Mouse (Mus musculus) cerebellum, adult 18-20 months (tissue): ENCODE results near the gene Uba52.

Experiments used
- DNase-seq, 2 experiments: peaks; one replicate each; pipeline ENCODE4 v3.0.0; 2021

The Uba52 gene

DNA sequence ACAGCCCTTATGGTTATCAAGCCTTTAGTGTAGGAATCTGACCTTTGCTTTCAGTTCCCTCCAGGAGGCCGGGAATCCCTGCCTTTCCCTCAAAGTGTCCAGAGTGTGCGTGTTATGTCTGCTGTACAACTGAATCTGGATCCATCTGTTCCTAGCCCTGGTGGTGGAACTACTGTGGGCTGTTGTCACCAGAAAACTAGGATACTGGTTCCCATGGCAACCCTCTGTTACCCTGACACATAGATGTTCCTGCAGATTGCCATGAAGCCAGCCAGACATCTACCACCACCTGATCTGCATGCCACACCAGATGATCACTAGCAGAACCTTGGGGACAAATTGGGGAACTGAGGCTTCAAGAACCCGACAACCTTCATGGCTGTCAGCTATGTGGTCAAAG lies 28.7 kb downstream of the Uba52 start:
- no peak for DNase-seq

DNA sequence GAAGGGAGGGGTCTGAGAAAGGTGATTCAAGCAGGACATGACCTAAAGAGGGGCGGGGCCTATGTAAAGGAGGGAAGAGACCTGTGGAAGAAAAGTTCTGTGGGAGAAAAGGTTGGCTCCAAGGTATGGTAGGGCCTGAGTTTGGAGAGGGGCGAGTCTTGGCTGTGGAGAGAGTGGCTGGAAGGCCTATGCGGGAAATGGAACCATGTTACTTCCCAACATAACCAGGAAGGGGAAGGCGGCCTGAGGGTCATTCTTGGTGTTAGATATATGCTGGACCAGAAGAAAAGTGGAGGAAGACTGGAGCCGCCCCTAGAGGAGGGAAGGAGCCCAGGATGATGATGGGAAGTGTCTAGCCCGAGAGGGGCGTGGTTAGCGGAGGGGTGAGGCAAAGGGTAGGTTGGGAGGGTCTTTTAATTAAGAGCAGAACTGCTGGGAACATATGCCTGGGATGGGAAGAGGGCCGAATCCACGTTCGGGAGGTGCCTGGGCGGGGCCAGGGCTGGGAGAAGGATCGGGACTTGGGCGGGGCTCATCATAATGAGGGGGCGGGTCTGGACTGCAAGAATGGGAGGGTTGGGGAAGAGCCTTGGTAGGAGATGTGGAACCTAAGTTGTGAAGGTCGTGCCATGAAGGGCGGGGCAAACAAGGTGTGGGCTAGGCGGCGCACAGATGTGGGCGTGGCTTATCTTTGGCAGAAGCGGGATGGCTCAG lies 33.2 kb downstream of the Uba52 start:
- DNase-seq, result peak in 1 of 2 experiments; percentile 46

DNA sequence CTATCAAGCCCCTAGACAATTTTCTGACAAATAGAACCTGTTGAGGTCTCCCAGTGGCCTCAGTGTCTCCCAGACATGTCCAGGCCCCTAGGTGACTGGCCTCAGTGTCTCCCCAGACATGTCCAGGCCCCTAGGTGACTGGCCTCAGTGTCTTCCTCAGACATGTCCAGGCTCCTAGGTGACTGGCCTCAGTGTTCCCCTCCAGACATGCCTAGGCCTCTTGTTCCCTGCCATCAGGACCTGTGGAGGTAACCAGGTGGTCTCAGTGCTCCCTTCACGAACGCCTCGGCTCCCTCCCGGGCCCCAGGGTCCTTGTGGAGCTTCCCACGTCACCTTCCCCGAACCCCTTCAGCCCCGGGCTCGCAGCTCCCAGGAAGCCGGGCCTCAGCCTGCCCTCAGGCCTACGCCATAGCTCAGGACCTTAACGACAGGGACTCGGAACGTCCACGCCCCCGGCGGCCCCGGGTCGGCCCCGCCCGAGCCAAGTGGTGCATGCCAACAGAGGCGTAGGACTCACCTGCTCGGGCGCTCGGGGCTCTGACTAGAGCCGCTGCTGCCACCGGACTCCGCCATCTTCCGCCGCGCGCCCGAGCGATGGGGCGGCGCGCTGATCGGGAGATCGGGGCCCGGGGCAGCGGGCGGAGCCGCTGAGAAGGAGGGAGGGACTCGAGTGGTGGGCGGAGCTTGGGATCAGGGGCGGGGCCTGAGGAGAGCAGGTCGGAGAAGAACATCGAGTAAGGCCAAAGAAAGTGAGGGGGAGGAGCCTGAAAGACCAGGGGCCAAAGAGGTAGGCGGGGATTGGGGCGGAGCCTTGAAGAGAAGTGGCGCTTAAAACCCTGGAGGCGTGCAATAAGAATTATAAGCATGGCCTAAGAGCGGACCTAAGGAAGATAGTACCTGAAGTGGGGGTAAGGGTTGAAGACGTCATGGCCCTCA lies 34.0 kb downstream of the Uba52 start, which contains the start of gene Klhl26:
Gene Klhl26, minus strand, starts transcription at position 636 of the 936 bp plus-strand sequence.
- DNase-seq, result peak; percentile 97 to 98

DNA sequence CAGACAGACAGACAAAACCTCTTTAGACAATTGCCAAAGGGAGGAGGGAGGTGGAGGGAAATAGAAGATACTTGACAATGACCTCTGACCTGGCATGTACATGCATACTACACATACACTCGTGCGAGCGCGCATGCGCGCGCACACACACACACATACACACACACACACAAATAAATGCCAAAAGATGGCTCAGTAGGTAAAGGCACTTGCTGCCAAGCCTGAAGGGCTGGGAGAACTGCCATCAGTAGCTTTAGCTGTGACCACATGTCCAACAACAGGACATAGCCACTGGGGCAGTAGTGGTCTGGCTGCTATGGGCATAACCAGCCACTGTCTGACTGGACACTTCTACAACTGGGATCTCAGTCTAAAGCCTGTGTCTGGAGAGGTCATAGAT lies 38.7 kb downstream of the Uba52 start:
- peak; percentile 65 to 66 for DNase-seq

DNA sequence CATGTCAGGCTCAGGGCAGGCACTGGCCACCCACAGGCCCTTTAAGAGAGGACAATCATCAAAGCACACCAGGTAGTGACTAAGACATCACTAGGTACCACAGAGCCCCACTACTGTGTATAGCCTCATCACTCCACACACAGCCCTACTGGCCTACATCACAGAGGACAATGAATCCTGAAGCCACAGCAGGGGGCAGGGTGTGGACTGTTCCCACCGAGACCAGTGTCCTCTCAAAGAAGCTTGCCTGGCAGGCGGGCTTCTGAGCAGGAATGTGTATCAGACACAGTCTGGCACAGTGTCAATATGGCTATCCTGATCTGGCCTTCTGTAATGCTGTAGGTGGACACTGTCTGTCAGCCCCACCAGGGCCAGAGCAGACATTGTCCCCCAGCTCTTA lies 40.7 kb downstream of the Uba52 start:
- no peak for DNase-seq

DNA sequence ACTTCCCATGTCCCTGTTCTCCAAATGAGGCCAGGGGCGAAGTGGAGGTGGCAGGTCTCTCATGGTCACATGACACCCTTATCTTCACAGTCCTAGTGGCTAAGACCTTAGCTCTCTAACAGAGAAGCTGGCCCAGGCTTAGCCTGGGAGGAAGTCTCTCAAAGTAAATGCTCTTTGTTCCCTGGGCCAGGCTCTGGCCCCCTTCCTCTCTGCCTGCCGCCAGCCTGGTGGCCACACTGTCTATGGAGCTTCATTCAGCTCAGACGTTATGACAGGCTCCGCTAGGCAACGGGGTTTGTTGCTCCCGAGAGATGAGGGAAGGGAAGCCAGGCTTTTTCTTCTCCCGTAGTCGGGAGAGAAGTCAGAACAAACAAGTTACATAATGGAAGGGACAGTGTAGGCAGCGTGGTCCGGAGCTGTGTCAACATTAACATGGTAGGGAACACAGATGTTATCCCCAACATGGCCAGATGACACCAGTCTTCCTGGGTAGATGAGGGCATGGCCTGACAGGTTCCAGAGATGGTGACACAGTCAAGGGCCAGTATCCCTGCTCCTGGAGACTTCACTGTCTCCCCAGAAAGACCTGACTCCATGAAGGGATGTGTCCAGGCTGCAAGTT lies 41.2 kb downstream of the Uba52 start:
- DNase-seq, result no peak

DNA sequence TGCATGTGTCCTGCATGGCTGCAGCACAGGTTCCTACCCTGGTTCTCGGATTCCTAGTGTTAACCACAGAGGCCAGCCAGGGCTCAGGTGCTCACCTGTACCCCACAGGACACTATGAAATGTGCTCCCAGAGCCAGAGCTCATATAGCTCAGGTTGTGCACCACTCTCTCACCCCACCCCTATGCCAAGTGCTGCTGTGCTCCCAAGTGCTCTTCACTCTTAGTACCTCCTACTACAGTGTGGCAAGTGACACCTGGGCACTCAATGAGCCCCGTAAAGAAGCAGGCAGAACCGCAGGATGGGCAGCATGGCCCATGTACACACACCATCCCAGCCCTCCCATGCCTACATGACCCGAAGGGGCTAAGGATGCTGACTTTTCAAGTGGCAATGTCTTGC lies 41.9 kb downstream of the Uba52 start:
- no peak for DNase-seq

DNA sequence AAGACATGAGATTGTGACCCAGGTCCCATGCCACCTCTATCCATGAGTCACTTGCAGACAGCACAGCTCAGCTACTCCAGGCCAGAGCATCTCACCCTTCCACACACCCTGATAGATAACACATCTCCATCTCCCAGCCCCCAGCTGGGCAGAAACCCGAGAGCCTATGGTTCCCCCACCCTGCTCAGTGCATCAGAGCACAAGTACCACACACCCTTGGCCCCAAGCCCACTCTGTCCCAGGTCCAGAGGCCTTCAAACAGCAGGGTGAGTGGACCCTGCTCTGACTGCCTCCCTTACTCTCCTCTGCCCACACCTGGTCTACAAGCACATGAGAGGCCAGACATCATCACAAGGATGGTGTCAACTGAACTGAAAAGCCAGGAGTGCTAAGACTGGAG lies 42.7 kb downstream of the Uba52 start:
- DNase-seq, result no peak

DNA sequence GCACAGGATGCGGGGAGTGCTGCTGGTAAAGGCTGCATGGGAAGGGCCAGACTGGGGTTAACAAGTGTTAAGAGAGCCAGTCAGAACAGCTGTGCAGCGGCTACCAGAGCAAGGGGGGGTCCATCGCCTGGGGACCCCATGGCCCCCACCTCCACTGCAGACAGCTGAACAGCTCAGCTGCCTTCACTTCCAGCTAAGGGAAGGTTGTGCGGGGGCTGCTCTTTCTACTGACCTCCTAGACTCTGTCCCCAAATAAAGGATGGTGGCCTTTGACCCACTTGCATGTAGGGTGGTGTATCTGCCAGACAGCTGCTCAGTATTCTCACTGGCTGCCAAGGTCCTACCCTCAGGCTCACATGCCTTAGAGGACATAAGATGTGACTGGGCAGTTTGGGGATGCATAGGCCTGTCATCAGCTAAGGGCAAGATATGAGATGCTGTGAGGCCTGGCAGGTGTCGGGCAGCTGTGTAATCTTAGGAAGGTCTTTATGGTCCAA lies 43.3 kb downstream of the Uba52 start:
- DNase-seq, result no peak

DNA sequence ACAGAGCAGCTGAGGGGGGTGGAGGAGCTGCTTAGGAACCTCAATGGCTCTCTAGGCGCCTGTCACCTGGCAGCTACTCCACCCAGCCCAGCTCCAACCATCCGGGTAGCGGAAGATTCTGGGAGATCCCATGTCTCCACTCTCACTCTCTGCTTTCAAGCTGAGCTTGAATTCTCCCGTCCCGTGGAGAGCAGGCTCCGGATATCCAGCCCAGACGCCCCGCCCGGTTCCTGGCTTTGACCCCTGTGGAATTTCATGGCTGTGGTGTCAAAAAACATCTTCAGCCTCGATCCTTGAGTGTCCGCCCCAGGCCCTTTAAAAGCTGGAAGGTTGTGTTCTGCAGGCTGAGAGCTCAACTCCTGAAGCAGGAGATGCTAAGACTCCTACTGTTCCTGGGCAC lies 43.8 kb downstream of the Uba52 start:
- no peak for DNase-seq

DNA sequence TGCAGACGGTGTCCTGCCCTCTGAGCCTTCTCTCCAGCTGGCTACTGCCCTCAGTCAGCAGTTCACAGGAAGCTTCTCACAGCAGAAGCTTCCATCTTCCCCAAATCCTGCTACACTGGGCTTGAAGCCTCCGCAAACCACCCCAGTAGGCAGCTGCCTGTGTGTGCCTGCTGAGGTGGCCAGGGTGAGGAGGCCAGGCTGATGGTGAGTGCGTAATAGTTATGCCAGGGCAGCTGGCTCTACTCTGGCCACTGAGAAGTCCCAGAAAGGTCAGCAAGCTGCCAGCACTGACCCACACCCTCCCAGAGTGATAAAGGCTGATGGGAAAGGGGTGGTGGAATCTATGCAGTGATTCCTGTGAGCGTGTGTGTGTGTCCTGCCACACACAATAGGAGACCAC lies 44.3 kb downstream of the Uba52 start:
- DNase-seq, result no peak

DNA sequence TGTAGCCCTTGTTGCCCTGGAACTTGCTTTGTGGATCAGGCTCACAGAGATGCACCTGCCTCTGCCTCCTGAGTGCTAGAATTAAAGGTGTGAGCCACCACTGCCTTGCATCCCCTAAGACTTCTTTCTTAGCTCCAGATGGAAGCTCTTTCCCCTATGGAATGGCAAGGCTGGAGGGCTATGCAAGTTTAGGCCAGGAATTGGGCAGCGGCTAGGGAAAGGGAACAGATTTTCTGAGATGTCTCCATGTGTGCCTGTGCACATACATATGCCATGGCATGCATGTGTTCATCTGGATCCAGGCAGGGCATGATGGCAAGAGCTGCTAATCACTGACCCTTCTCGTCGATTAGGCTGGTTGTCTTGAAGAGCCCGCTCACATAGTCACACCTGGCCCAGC lies 44.9 kb downstream of the Uba52 start:
- DNase-seq, result no peak

DNA sequence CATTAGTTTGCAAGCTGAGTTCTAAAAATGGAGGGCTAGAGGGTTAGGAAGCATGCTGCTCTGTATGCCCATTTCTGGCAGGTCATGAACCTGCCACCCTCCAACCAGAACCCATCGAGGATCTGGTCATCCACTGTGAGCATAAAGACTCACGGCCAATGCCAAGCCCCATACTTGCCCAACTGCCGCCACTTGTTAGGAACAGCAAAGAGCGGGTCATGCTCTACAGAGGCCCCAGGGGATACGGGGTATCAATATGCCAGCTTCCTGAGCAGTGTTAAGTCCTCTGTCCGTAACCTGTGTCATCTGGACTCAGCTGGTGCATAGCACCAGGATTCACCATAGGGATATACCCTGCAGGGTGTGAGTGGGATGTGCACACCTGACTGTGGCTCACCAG lies 46.4 kb downstream of the Uba52 start:
- DNase-seq, result no peak

DNA sequence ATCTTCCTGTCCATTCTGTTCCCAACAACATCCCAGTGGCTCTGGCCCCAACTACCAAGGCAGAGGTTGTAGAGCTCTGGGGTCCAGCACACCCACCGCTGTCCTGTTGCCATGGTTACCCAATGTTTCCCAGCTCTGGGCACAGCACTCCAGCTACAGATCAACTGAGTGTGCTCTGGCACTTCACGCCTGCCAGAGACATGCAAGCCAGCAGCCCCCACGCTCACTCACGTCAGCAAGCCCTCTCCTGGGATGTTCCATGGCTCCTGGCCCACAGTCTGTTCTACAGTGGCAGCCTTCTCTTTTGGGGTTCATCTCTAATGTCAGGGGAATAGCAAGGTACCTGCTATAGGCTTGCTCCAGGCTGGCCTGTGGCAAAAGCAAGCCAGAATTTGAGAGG lies 47.3 kb downstream of the Uba52 start:
- DNase-seq, result peak in 1 of 2 experiments; percentile 51

DNA sequence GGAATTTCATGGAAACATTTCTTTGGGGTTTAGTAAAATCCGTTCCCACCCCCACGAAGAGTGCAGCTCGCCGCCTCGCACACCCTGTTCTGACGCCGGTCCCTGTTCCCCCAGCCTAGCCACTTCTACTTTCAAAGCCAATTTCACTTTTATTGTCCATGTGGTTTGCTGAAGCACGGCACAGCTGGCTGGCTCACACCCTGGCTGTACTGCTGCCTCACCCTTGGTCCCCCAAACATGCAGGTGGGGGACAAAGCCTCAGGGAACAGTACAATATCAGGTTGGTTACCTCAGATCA lies 48.1 kb downstream of the Uba52 start:
- DNase-seq, result no peak

DNA sequence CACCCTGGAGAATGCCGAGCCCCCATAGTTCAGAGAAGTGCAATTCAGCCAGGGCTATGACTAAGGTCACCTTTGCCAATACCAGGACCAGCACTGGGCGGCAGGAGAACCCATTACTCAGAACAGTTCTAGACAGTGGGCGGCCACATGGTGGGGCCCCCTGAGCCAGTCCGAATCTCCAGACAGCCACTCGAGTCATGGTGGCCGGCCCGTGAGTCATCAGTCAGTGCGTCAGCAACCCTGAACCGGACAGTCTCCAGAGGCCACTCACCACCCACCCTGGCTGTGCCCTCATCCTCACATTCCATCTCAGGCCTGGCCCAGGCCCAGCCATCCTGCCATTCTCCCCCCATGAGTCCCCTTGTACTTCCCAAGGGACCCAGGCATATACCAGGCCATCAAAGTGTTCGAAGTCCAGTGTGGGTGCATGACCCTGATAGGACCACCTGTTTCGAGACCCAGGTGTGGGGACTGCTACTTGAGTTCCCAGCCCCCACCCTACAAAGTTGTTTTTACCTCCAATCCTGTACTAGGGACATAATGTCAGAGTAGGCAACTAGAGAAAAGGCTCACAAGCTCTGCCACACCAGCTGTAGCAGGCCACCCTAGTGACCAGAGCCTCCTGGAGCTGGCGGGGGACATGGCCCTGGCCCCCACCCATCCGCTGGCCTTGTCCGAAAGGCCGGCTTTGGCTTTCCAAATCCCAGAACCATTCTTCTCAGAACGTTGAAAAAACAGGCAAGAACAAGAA lies 48.7 kb downstream of the Uba52 start:
- DNase-seq, result no peak

DNA sequence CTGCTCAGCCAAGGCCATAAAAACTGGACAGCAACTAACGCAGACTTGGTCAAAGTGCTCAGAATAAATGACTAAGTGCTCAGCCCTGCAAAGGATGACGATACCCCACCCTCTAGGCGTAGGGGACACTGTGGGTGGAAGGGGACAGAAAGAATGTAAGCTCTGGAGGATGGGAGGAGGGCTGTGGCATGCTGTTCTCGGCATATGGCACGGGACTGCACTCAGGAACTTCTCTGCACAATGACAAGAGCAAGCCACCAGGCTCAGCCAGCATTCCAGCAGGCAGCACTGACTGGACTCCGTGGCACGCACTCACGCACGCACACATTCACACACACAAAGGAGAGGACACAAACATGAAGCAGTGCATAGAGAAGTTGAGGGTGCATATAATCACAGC lies 50.0 kb downstream of the Uba52 start:
- DNase-seq, result peak; percentile 61 to 72

DNA sequence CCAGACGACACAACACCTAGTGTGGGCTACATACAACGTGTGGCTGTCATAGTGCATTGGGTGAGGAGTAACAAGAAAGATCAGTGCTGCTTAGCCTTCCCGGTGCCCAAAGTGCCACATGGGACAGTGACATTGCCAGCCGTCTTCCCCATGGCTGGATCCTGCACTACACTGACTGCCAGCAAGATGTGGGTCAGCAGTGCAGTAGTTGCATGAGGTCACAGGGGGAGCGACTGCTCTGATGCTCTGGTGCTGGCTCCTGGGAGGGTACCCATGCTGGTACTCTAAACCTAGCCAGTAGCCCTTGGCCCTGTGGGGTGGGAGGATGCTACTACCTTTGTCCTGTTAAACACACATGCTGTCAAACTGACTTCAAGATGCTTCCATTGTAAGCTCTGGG lies 50.4 kb downstream of the Uba52 start:
- no peak for DNase-seq

DNA sequence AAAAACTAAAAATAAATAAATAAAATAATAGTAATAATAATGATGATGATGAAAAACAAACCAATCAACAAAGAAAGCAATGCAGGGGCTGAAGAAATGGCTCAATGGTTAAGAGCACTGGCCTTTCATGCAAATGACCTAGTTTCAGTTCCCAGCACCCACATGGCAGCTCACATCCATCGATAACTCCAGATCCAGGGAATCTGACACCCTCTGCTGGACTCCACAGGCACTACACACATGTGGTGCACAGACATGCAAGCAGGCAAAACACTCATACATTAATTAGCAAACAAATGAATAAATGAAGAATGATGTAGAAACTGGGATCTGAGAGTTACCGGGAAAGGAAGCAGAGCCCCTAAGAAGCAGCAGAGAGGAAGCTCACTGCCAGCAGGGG lies 51.0 kb downstream of the Uba52 start:
- DNase-seq, result no peak

DNA sequence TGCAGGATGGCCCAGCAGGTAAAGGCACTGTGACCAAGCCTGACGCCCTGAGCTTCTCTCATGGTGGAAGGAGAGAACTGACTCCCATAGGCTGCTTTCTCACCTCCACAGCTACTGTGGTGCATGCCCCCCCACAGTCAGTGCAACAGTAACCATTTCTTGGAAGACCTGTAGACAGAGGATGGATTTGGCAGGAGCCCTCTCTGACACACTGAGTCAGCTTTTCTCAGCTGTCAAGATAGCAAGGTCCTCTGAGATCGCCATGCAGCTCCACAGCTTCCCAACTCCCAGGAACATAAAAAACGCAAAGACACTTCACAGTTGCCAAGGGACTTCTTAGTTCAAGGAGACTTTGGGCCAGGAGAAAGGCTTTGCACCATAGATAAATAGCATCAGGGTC lies 52.1 kb downstream of the Uba52 start:
- DNase-seq, result no peak
